Mouse (Mus musculus) thymus, postnatal 25 days (tissue): ENCODE data around the gene Ccdc27.

Source experiments
- DNase-seq: peaks from one replicate; pipeline ENCODE4 v3.0.0; 2022

Ccdc27 gene

GRCm38 (mm10) chr4:154042577-154042976, at the start of gene Ccdc27:
Ccdc27 (minus strand) TSS chr4:154042677.
- no peak for DNase-seq

DNA sequence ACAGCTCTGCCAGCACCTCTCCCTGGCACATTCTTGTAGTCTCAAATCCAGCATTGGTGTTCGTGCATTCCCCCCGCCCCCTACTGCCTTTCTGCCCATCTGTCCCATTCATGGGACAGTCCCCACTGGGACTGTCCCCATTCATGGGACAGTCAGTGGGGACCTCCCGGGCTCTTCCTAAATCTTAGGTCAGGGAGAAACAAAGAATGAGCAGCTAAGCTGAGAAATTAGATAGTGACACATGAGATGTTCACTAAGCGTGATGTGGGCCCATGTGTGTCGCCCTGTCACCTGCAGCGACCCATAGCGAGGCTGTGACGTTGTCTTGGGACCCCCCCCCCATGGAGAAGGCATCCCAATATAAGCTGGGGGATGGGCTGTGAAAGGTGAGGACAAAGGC, 48.9 kb upstream of the Ccdc27 start:
- DNase-seq = no peak

DNA sequence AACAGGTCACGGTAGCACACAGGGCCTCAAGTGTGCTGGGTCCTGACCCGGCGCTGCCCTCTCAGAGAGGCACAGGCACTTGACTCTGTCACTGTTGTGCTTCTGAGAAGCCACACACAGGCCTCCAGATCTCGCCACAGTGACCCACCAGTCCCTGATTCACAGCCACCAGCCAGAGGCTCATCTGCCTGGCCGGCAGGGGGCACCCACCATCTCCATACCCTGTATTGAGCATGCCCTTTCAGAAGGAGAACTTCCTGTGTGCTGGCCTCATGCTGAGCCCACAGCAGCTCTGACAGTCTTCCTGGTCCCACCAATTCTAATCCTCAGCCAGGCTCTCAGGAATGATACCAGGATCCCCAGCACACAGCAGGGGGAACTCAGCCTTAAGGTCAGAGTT, 46.7 kb upstream of the Ccdc27 start:
- peak; percentile 8 for DNase-seq

DNA sequence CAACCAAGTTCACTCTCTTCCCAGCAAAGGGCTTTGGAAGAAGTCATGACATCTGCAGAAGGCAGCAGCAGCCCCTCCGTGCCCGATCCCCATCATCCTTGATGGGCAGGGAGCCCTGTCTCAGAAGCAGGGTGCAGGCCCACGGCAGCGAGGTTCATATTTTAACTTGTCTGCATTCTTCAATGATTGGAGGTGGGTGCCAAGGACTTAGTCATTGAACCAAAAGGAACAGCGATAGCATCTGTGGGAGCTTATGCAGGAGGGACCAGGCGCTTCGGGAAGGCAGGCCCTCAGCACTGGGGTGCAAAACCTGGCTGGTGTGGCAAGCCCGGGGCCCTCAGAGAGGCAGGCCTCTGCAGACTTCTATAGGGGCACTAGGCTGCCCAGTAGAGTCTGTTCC, 44.0 kb upstream of the Ccdc27 start:
- no peak for DNase-seq

DNA sequence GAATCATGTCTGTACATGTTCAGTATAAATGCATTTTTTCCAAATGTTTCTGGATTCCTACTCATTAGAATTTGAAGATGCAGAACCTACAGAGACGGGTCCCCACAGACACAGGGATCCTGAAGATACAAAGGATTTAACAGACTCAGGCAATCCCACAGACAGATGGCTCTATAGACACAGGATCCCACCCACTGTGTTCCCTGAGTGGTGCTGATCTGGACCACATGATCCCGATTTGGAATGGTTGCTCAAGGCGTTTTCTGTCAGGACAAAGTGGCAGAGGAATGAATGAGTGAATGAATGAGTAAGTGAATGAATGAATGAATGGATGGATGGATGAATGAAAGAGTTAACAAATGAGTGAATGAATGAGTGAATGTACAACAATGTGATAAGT, 43.4 kb upstream of the Ccdc27 start:
- DNase-seq = no peak

DNA sequence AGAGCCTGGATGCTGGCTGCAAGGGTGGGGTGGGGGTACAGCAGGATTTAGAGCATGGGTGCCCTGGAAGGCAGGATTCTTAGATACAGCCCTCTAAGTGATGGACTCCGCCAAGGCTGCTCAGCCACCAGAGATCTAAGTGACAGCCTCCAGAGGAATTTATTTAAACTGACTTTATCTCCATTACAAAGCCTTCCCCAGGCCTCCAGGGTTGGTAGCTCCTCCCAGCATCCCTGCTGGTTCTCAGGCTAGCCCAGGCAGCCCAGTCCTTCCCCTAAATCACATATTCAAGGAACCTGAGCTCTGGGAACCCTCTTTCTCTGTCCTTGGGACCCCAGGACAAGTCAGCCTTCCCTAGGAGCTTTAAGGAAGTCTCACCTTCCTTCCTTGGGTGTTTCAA, 39.5 kb upstream of the Ccdc27 start:
- DNase-seq = no peak

GRCm38 (mm10) chr4:154081021-154081420, 38.5 kb upstream of the Ccdc27 start:
- no peak for DNase-seq

GRCm38 (mm10) chr4:154080211-154080610, 37.7 kb upstream of the Ccdc27 start:
- DNase-seq = no peak

- no peak for DNase-seq
These were observed 29.5 kb upstream of the Ccdc27 start for GRCm38 (mm10) chr4:154071941-154072340.

GRCm38 (mm10) chr4:154071521-154071920, 29.0 kb upstream of the Ccdc27 start:
- DNase-seq = no peak

GRCm38 (mm10) chr4:154070896-154071295, 28.4 kb upstream of the Ccdc27 start:
- no peak for DNase-seq

DNA sequence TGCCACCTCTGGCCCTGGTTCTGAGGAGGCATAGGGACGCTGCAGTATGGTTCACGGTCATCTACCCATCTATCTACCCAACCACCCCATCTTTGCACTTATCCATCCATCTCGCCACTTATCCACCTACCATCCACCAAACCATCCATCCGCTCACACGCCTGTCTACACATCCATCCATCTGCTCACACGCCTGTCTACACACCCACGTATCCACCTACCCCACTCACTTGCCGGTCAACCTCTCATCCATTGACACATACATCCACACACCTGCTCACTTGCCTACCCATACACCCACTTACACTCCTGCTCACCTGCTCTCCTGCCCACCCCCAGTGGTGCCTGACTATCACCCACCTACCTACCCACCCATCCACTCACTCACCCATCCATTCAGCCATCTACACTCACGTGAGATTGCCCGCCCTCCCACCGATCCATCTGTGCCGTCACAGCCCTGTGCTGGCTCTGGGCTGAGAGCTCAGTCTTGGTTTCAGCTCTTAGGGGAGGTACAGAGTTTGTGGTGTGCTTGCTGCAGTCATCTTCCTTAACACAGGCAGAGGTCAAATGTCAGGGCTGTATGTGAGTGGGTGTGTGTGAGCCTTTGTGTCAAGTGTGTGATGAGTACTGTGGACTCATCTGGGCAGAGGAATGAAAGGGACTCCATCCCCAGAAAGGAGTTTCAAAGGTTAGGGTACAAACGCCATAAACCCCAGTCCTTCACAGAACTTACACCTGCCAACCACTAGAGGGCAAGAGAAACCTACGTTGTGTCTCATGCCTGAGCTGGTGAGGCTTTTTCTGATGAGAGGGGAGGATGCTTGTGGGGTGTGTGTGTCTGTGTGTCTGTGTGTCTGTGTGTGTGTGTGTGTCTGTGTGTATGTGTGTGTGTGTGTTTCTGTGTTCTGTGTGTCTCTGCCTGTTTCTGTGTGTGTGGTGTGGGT, 22.6 kb upstream of the Ccdc27 start:
- DNase-seq = peak; percentile 8

- no peak for DNase-seq
These were observed 15.2 kb upstream of the Ccdc27 start for GRCm38 (mm10) chr4:154057696-154058095.

GRCm38 (mm10) chr4:154056661-154057060, 14.2 kb upstream of the Ccdc27 start:
- DNase-seq = no peak

- no peak for DNase-seq
These were observed 13.6 kb upstream of the Ccdc27 start for GRCm38 (mm10) chr4:154056046-154056445.

DNA sequence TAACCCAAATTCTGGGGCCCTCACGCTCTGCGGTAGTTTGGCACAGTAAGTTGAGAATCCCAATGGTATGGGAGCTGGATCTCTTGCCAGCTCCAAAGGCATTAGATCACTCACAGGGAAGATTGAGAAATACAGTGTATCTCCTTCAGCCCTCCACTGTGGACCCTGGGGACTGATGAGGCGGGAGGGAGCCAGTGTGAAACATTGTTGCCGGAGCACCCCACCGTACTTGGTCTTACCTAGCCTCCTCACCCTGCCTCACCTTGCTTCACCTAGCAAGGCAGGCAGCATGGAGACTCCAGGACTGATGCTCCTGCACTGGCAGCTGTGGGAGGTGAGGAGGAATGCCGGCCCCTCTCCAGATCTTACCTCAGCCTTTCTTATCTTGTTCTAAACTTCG, 13.0 kb upstream of the Ccdc27 start:
- DNase-seq = no peak

DNA sequence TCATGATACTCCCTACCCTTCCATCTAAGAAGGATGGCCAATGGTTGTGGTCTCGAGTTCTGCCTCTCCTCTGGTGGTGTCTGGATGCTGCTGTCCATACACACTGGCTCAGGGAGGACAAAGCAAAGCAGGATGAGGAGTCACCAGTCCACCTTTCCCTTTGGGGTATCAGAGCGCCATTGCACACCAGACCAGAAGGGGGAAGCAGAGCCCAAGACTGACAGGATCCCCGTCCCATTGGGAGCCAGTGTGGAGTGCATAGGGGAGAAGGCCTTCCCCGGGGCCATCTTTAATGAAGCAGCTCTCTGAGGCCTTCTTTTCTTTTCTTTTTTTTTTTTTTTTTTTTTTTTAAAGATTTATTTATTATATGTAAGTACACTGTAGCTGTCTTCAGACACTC, 10.6 kb upstream of the Ccdc27 start:
- no peak for DNase-seq

- no peak for DNase-seq
These were observed 8.9 kb upstream of the Ccdc27 start for GRCm38 (mm10) chr4:154051401-154051800.

- DNase-seq = no peak
These were observed 3.4 kb upstream of the Ccdc27 start for GRCm38 (mm10) chr4:154045837-154046236.

GRCm38 (mm10) chr4:154037123-154037522, 5.4 kb downstream of the Ccdc27 start:
- DNase-seq = no peak

GRCm38 (mm10) chr4:154028646-154029045, 13.8 kb downstream of the Ccdc27 start:
- DNase-seq = peak; percentile 36

DNA sequence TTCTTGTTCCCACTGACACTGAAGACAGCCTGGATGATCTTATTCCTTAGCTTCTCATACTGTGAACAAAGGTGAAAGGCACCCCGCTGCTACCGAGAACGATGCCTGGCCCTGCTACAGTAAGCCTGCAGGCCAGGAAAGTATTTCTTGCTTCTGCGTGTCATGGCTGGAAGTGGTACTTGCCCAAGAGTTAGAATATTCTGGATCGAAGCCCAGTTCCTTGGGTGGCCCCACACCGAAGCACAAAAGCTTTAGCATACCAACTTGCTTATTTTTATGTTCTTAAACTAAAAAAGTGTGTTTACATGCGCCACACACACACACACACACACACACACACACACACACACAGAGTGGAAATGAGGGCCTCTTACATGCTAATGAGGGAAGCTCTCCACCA, 14.4 kb downstream of the Ccdc27 start:
- no peak for DNase-seq

DNA sequence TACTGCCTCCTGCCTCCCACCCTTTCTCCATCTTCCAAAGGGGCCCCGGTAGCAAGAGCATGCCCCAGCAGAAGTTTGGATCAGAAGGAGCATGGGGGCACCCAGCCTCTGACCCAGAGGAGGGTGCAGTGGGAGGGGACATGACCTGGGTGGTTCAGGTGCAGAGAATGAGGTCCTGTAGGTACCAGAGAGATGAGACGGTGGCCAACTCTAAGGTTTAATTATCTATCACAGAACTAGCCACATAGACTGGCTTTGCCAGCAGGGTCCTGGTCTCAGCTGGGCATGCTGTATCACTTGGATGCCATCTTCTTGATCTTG, 16.1 kb downstream of the Ccdc27 start:
- no peak for DNase-seq

- DNase-seq = peak; percentile 22
These were observed 16.6 kb downstream of the Ccdc27 start, which contains the start of gene Smim1 for GRCm38 (mm10) chr4:154025641-154026440. Smim1 (minus strand) TSS chr4:154026230.
